Mouse (Mus musculus): ENCODE data around the gene Gm30302.

Gm30302 gene

GRCm38 (mm10) chr13:49738011-49738410, 60.8 kb downstream of the Gm30302 start:
- in situ Hi-C loops (cut with MseI, MboI): no loop called here

GRCm38 (mm10) chr13:49736430-49736829, 62.4 kb downstream of the Gm30302 start:
- in situ Hi-C loops (cut with MseI, MboI): no loop called here
